Mouse (Mus musculus) E14TG2a.4 (cell line): Measurements from ENCODE around the gene Pax5.

Experiments
- CTCF ChIP-seq: conservative IDR thresholded peaks from 2 replicates; pipeline ENCODE4 v1.5.1; 2014; ENCODE audit warnings: low read length
- POU5F1 ChIP-seq: IDR thresholded peaks from 2 replicates; pipeline ENCODE4 v1.6.1; 2014; ENCODE audit warnings: low read length, borderline replicate concordance

DNA sequence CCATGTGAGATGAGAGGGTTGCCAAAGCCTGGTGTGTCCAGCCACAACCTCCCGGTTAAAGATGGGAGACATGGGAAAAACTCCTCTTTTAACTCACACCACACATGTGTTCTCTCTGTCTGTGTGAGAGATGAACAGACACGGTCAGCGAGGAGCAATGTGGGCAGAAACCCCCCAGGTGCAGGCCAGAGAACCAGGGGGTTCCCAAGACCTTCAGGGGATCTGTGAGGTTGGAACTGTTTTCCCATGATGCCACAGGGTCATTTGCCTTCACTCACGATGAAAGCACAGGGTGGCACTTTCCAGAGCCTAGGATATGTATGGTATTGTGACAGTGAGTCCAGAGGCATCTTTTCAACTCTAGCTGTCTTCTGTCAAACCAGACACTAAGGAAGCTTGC, 39.9 kb downstream of the Pax5 start:
- TF ChIP-seq CTCF (no peak), POU5F1 (no peak)
